Mouse (Mus musculus): ENCODE data around the gene Vmn1r80. TPM values are rescaled to one million over a fixed set of nuclear protein-coding genes. Genes with fewer than 3 reads are reported as not detected.
"Not testable (repeated sequence)": the region's sequence is repeated elsewhere in the genome, so short reads cannot be mapped to it uniquely, and the experiment has no call there.

The Vmn1r80 gene
- polyA plus RNA-seq (2016; fragmentation: Nextera tagmentation; extraction: Ambion mirVana), result not detected in 2 replicates

DNA sequence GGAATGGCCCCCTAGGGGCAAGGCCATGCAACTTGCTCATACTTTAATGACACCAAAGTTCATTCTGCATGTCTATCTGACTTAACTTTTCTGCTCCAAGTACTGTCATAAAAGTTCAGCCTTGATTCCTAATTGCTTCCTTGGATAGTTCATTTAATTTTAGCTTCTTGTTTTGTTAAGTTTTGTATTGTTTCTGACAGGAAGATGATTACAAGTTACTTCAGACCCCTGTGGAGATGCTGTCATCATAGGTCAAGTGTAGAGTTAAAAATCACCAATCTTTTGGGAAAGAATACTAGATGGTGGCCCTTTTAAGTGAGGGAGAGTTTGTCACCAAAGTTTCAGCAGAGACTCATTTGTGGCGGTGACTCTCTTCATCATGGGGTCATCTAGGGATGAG, at the start of gene Vmn1r80:
Gene Vmn1r80, plus strand, starts transcription at position 301 of the 400 bp plus-strand sequence.
- 93% methylated on average over 1 of the region's 1 CpGs for WGBS

DNA sequence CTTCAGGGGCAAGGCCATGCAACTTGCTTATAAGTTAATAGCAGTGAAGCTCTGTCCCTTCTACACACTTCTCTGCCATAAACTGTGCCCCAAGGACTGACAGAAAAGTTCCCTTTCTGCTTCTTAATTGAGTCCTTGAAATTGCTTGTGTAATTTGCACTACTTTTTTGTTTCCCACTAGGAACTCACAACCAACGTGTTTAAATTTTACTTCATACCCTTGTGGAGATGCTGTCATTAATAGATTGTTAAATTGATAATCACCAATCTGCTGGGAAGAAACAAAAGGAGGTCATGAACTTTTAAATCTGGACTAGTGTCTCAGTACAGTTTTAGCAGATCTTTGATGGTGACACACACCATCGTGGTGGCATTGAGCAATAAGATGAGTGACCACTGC, 39.1 kb upstream of the Vmn1r80 start, which contains the start of gene Vmn1r78:
Gene Vmn1r78, plus strand, starts transcription at position 301 of the 400 bp plus-strand sequence.
- Histone ChIP-seq H3K4me3 (no peak within 1 kb of the TSS), H3K9ac (replicated peaks) (no peak within 1 kb of the TSS), H3K36me3 (no peaks in the 10 kb centered on the region), H3K27me3 (no peaks in the 10 kb centered on the region), H3K27ac (replicated peaks) (no peak within 1 kb of the TSS), H3K4me2 (replicated peaks) (no peak within 1 kb of the TSS), H3K4me1 (no peaks in the 10 kb centered on the region), H3K9me3 (0 out of 2 replicates have a peak, but pooled peaks cover 5% of the 10 kb centered on the region)
- WGBS, result 70% methylated on average over 2 of the region's 2 CpGs
- ATAC-seq (ENCODE audit: low FRiP score, low read depth), result no peak

More for the DNA sequence above, at the start of gene Vmn1r80:
- Histone ChIP-seq H3K36me3 (no peaks in the 10 kb centered on the region), H3K4me2 (replicated peaks) (no peak within 1 kb of the TSS), H3K27ac (replicated peaks) (no peak within 1 kb of the TSS), H3K9me3 (peaks cover 10% of the 10 kb centered on the region; the same call in 1 of the 2 replicates), H3K4me1 (no peaks in the 10 kb centered on the region), H3K9ac (replicated peaks) (no peak within 1 kb of the TSS), H3K27me3 (no peaks in the 10 kb centered on the region), H3K4me3 (no peak within 1 kb of the TSS)
- no peak for ATAC-seq (ENCODE audit: low FRiP score, low read depth)

DNA sequence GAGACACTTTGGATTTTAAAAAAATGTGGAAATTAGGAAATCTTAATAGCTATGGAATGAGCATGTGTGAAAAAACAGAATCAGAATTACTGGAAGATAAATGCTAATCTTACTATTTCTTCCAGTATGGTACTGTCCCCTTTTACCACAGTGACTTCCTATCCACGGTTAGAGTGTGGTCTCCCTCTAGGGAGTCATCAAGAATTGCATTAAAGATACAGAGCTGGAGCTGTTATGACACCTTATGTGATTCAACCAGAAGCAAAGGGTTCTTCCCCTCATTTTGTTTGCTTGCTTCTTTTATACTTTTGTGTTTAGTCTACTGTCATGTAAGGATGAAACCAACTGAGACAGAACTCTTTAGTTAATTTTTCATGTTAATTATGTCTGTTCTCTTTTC, 32.6 kb upstream of the Vmn1r80 start:
- ATAC-seq (ENCODE audit: low FRiP score, low read depth); H3K9me3 ChIP-seq; H3K27me3 ChIP-seq; H3K4me3 ChIP-seq; H3K27ac ChIP-seq (replicated peaks); H3K4me2 ChIP-seq (replicated peaks); H3K4me1 ChIP-seq; H3K9ac ChIP-seq (replicated peaks); H3K36me3 ChIP-seq: not testable (repeated sequence)
- WGBS, result 56% methylated on average over 1 of the region's 1 CpGs

DNA sequence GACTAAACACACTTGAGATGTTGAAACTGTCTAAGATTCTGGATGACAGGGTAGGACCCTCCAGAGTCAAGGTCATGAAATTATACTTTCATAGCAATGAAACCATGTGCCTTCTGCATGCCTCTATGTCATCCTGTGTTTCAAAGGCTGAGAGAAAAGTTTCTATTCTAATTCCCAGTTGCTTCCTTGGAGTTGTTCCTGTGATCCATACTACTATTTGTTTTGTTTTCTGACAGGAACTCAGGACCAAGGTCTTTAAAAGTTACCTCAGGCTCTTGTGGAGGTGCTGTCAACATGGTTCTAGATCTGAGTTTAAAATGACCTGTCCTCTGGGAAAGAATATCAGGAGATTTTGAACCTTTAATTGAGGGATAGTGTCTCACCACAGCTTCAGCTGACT, 18.1 kb upstream of the Vmn1r80 start, which contains the start of gene Vmn1r79:
Gene Vmn1r79, plus strand, starts transcription at position 301 of the 400 bp plus-strand sequence.
- H3K4me3 ChIP-seq; H3K9me3 ChIP-seq; H3K27me3 ChIP-seq; H3K9ac ChIP-seq (replicated peaks); H3K4me2 ChIP-seq (replicated peaks); H3K36me3 ChIP-seq; H3K27ac ChIP-seq (replicated peaks); H3K4me1 ChIP-seq; ATAC-seq (ENCODE audit: low FRiP score, low read depth): not testable (repeated sequence)

DNA sequence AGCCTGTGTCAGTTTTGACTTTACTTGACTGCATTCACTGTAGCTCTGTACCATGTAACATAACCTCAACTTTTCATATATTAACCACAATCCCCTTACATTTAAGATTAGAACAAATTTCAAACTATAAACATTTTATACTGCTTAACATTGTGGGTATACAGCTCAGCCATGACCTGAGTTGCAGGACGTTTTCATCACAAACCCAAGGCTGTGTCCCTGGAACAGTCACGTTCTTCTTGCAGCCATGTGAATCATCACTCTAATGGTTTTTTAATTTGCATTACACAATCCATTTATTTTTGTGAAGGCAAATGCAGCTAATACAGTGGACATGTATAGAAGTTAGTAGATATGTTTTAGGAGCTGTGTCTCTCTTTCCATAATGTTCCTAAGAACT, 16.2 kb upstream of the Vmn1r80 start:
- ATAC-seq (ENCODE audit: low FRiP score, low read depth); H3K27me3 ChIP-seq; H3K36me3 ChIP-seq; H3K9me3 ChIP-seq; H3K4me1 ChIP-seq; H3K4me2 ChIP-seq (replicated peaks); H3K4me3 ChIP-seq; H3K9ac ChIP-seq (replicated peaks); H3K27ac ChIP-seq (replicated peaks): not testable (repeated sequence)
- WGBS, result 59% methylated on average over 2 of the region's 2 CpGs

DNA sequence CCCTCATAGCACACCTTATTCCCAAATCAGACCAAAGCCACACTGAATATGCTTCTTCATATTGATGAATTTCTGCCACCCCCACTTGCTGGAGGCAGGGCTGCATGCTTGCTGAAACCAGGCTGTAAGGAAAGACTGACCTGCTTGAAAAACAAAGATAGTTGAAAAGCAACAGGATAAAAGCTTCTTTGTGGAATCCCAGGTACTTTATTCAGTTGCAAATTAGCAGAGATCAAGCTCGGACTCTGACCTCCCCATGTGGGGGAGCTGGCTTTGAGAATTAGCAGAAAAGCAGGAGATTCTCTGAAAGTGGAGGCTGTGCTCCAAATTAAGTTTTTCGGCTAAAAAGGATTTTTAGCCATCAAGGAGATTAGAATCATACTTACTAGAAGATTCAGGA, 15.1 kb downstream of the Vmn1r80 start:
- WGBS, result 61% methylated on average over 2 of the region's 2 CpGs
- H3K9ac ChIP-seq (replicated peaks), result no peak overlapping the region
- no peaks in the 10 kb centered on the region for H3K4me1 ChIP-seq
- no peak overlapping the region for H3K4me3 ChIP-seq
- no peak for ATAC-seq (ENCODE audit: low FRiP score, low read depth)
- H3K9me3 ChIP-seq, result peaks cover 21% of the 10 kb centered on the region
- H3K27ac ChIP-seq (replicated peaks), result no peak overlapping the region
- no peaks in the 10 kb centered on the region for H3K36me3 ChIP-seq
- no peak overlapping the region for H3K4me2 ChIP-seq (replicated peaks)
- H3K27me3 ChIP-seq, result no peaks in the 10 kb centered on the region

Other genes starting within 250 kb of the Vmn1r80 start
- not detected in 2 replicates for gene Vmn1r77, start 152.5 kb upstream of the Vmn1r80 start, polyA plus RNA-seq (2016; fragmentation: Nextera tagmentation; extraction: Ambion mirVana)
- not detected in 2 replicates for gene Vmn1r78, start 39.0 kb upstream of the Vmn1r80 start, polyA plus RNA-seq (2016; fragmentation: Nextera tagmentation; extraction: Ambion mirVana)
- gene Vmn1r79, start 18.0 kb upstream of the Vmn1r80 start, polyA plus RNA-seq (2016; fragmentation: Nextera tagmentation; extraction: Ambion mirVana), result not detected in 2 replicates
- gene Vmn1r81, start 79.0 kb downstream of the Vmn1r80 start, polyA plus RNA-seq (2016; fragmentation: Nextera tagmentation; extraction: Ambion mirVana), result not detected in 2 replicates
- not detected in 2 replicates for gene Vmn1r82, start 111.1 kb downstream of the Vmn1r80 start, polyA plus RNA-seq (2016; fragmentation: Nextera tagmentation; extraction: Ambion mirVana)
- gene Vmn1r83, start 140.2 kb downstream of the Vmn1r80 start, polyA plus RNA-seq (2016; fragmentation: Nextera tagmentation; extraction: Ambion mirVana), result 0.06 TPM in 1 of 2 replicates, not detected in the other
- gene Vmn1r84, start 180.0 kb downstream of the Vmn1r80 start, polyA plus RNA-seq (2016; fragmentation: Nextera tagmentation; extraction: Ambion mirVana), result not detected in 2 replicates
- 5.3 and 5.4 TPM in 2 replicates for gene Zfp551, start 233.5 kb downstream of the Vmn1r80 start, polyA plus RNA-seq (2016; fragmentation: Nextera tagmentation; extraction: Ambion mirVana)